Mouse (Mus musculus) midbrain, embryonic 16.5 days (tissue): ENCODE results near the gene Fhit. TPM values are rescaled to one million over a fixed set of nuclear protein-coding genes. Genes with fewer than 3 reads are reported as not detected.

Experiments used
- ATAC-seq: fragments of 200-750 bp; cut with Nextera tagmentation; 2 replicates; pipeline ENCODE4 v1.8.0; 2017; ENCODE audit warnings: moderate TSS enrichment
- H3K27ac ChIP-seq: fragments of 300-500 bp; sonication (generic); 2 replicates; pipeline ENCODE4 v1.5.1; 2014; ENCODE audit warnings: mild to moderate bottlenecking, low read length, mixed read lengths
- H3K27me3 ChIP-seq: fragments of 300-500 bp; sonication (generic); 2 replicates; pipeline ENCODE4 v1.6.1; 2014; ENCODE audit warnings: low read depth, low read length, mixed read lengths; ENCODE audit not compliant: control insufficient read depth, insufficient read depth
- H3K36me3 ChIP-seq: fragments of 300-500 bp; sonication (generic); 2 replicates; pipeline ENCODE4 v1.6.1; 2014; ENCODE audit warnings: mild to moderate bottlenecking, low read length, moderate library complexity, mixed read lengths; ENCODE audit not compliant: control insufficient read depth, insufficient read depth
- H3K4me1 ChIP-seq: fragments of 300-500 bp; sonication (generic); 2 replicates; pipeline ENCODE4 v1.6.1; 2014; ENCODE audit warnings: mild to moderate bottlenecking, low read length, mixed read lengths; ENCODE audit not compliant: control insufficient read depth, insufficient read depth
- H3K4me2 ChIP-seq: fragments of 300-500 bp; sonication (generic); 2 replicates; pipeline ENCODE4 v1.6.1; 2014; ENCODE audit warnings: mild to moderate bottlenecking, low read length, mixed read lengths
- H3K4me3 ChIP-seq: fragments of 300-500 bp; sonication (generic); 2 replicates; pipeline ENCODE4 v1.5.1; 2014; ENCODE audit warnings: low read depth, mild to moderate bottlenecking, low read length, moderate library complexity, mixed read lengths
- H3K9ac ChIP-seq: fragments of 300-500 bp; sonication (generic); 2 replicates; pipeline ENCODE4 v1.6.1; 2014; ENCODE audit warnings: low read depth, low read length, mixed read lengths
- H3K9me3 ChIP-seq: fragments of 300-500 bp; sonication (generic); replicated peaks from 2 replicates; pipeline ENCODE4 v1.6.1; 2014; ENCODE audit warnings: mild to moderate bottlenecking, low read length, mixed read lengths; ENCODE audit not compliant: control insufficient read depth, poor library complexity, severe bottlenecking
- WGBS: fragments of 180-500 bp; shearing (Covaris S2); extraction: QIAGEN DNeasy Blood & Tissue Kit; methylation state at CpG from one replicate; pipeline ENCODE4 v1.1.7; 2014; 5-methylcytosine and 5-hydroxymethylcytosine counted together
- polyA plus RNA-seq: library from polyadenylated mRNA; unstranded; fragments of >200 nt; fragmentation: Nextera tagmentation; extraction: Ambion mirVana; gene quantifications from 2 replicates; pipeline ENCODE4 v1.2.1, GENCODE M21; 2015

Gene Fhit
- polyA plus RNA-seq, 1 experiment from 2014 or later = 8.5 TPM

- Histone ChIP-seq H3K4me1 (no peaks in the 10 kb centered on the region), H3K4me3 (no peak overlapping the region), H3K36me3 (no peaks in the 10 kb centered on the region), H3K27ac (no peak overlapping the region), H3K27me3 (no peaks in the 10 kb centered on the region), H3K9ac (no peak overlapping the region), H3K4me2 (no peak overlapping the region), H3K9me3 (no peaks in the 10 kb centered on the region)
- ATAC-seq = no peak
- 90% methylated on average over 2 of the region's 2 CpGs for WGBS
These were observed 1114.6 kb downstream of the Fhit start for GRCm38 (mm10) chr14:10047123-10047783.

GRCm38 (mm10) chr14:10046336-10047122 is 1115.3 kb downstream of the Fhit start:
- Histone ChIP-seq H3K27me3 (no peaks in the 10 kb centered on the region), H3K4me1 (no peaks in the 10 kb centered on the region), H3K36me3 (no peaks in the 10 kb centered on the region), H3K4me2 (no peak overlapping the region), H3K9me3 (no peaks in the 10 kb centered on the region), H3K9ac (no peak overlapping the region), H3K4me3 (no peak overlapping the region), H3K27ac (no peak overlapping the region)
- WGBS = 11% methylated on average over 7 of the region's 7 CpGs
- no peak for ATAC-seq

DNA sequence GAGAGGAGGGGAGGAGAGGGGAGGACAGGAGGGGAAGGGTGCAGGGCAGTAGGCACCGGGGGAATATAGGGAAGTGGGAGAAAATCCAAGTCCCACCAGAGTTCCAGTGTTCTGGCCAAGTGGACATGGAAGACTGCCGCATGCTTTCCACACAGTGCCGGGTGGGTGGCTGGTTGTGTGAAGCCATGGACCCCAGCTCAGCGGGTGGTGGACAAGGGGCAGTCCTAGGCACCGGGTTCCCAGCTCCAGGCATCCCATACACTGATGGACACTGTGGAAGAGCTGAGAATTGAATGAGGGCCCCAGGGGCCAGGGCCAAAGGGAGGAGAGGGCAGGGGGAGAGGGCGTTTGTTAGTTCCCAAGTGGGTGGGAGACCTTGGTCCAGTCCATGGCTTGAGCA is 1123.8 kb downstream of the Fhit start:
- no peak for ATAC-seq
- H3K9ac ChIP-seq = no peak overlapping the region

DNA sequence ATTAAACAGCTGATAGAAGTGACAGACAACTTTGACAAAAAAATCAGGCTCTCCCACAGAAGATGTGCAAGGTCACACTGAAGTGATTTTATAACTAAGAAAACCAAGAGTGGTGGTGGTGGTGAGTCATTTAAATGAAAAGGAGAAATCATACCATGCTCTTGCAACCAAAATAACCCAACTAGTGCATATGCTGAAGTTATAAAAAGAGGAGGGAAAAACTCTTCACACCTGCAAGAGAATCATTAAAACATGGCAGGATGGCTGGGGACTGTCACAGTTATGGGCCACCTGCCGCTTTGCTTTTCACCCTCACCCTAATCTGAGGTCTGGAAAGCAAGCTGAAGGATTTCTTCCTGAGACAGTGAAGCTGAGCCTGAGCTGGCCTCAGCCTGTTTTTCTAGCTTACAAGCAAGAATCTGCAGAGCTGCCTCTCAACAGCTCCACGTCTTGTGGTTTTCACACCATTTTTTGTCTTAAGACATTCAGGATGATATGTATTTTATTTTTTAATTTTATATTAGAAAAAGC is 1125.1 kb downstream of the Fhit start:
- no peak for ATAC-seq
- Histone ChIP-seq H3K27me3 (no peaks in the 10 kb centered on the region), H3K36me3 (no peaks in the 10 kb centered on the region), H3K9me3 (no peaks in the 10 kb centered on the region), H3K4me1 (no peaks in the 10 kb centered on the region), H3K4me2 (no peak overlapping the region), H3K9ac (no peak overlapping the region), H3K27ac (no peak overlapping the region), H3K4me3 (no peak overlapping the region)
- 52% methylated on average over 2 of the region's 2 CpGs for WGBS

More for the DNA sequence above, 1123.8 kb downstream of the Fhit start:
- Histone ChIP-seq H3K4me3 (no peak overlapping the region), H3K27me3 (no peaks in the 10 kb centered on the region), H3K27ac (no peak overlapping the region), H3K9me3 (no peaks in the 10 kb centered on the region), H3K4me1 (no peaks in the 10 kb centered on the region), H3K36me3 (no peaks in the 10 kb centered on the region), H3K4me2 (no peak overlapping the region)
- 90% methylated on average over 6 of the region's 6 CpGs for WGBS

DNA sequence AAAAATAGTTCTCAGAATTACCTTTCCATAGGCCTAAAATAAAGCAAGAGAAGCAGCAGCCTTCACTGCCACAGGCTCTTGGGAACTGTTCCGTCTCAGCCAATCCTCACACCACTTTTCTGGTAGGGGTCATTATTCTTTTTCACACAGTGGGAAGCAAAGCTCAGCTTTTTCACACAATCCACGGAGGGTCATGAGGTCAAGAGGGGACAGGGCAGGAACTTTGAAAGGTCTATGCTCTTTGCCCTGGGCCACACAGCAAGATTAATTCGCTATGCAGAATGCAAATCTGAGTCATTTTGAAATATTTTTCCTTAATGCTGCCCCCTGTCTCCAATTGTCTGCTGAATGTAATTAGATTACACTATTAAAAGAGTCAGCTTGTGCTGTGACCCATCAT is 1126.2 kb downstream of the Fhit start:
- H3K4me2 ChIP-seq = no peak overlapping the region
- no peaks in the 10 kb centered on the region for H3K4me1 ChIP-seq
- no peak overlapping the region for H3K27ac ChIP-seq
- H3K36me3 ChIP-seq = no peaks in the 10 kb centered on the region
- H3K9ac ChIP-seq = no peak overlapping the region
- H3K9me3 ChIP-seq = no peaks in the 10 kb centered on the region
- WGBS = 11% methylated on average over 3 of the region's 3 CpGs
- H3K27me3 ChIP-seq = no peaks in the 10 kb centered on the region
- H3K4me3 ChIP-seq = no peak overlapping the region
- no peak for ATAC-seq

- Histone ChIP-seq H3K4me1 (no peaks in the 10 kb centered on the region), H3K27me3 (no peaks in the 10 kb centered on the region), H3K9me3 (no peaks in the 10 kb centered on the region), H3K36me3 (no peaks in the 10 kb centered on the region), H3K27ac (no peak overlapping the region), H3K4me2 (no peak overlapping the region), H3K4me3 (no peak overlapping the region), H3K9ac (no peak overlapping the region)
- WGBS = 17% methylated on average over 2 of the region's 2 CpGs
- ATAC-seq = no peak
These were observed 1126.6 kb downstream of the Fhit start for GRCm38 (mm10) chr14:10035270-10035669.

- Histone ChIP-seq H3K27ac (no peak overlapping the region), H3K27me3 (no peaks in the 10 kb centered on the region), H3K4me2 (no peak overlapping the region), H3K9me3 (no peaks in the 10 kb centered on the region), H3K9ac (no peak overlapping the region), H3K4me1 (0 out of 2 replicates have a peak, but pooled peaks cover 8% of the 10 kb centered on the region), H3K36me3 (no peaks in the 10 kb centered on the region), H3K4me3 (no peak overlapping the region)
- WGBS = 65% methylated on average over 2 of the region's 2 CpGs
- ATAC-seq = no peak
These were observed 1138.5 kb downstream of the Fhit start for GRCm38 (mm10) chr14:10023382-10023781.

GRCm38 (mm10) chr14:10022304-10022703 is 1139.5 kb downstream of the Fhit start:
- Histone ChIP-seq H3K27me3 (no peaks in the 10 kb centered on the region), H3K4me2 (no peak overlapping the region), H3K9ac (no peak overlapping the region), H3K4me1 (0 out of 2 replicates have a peak, but pooled peaks cover 8% of the 10 kb centered on the region), H3K9me3 (no peaks in the 10 kb centered on the region), H3K36me3 (no peaks in the 10 kb centered on the region), H3K4me3 (no peak overlapping the region), H3K27ac (no peak overlapping the region)
- ATAC-seq = peak; percentile 75
- 13% methylated on average over 2 of the region's 2 CpGs for WGBS
